Mouse (Mus musculus) bone marrow macrophage, adult 2 months (primary cell): Measurements from ENCODE around the gene Mrfap1. TPM values are rescaled to one million over a fixed set of nuclear protein-coding genes. Genes with fewer than 3 reads are reported as not detected.

Source experiments
- H3K27ac ChIP-seq: 2 replicates; pipeline ENCODE4 v1.5.1; 2012; ENCODE audit warnings: low read depth, low read length; ENCODE audit not compliant: insufficient read depth
- H3K4me1 ChIP-seq: 2 replicates; pipeline ENCODE4 v1.6.1; 2012; ENCODE audit warnings: low read length; ENCODE audit not compliant: control insufficient read depth, insufficient read depth
- H3K4me3 ChIP-seq: 2 replicates; pipeline ENCODE4 v1.5.1; 2012; ENCODE audit warnings: mild to moderate bottlenecking, low read length, moderate library complexity; ENCODE audit not compliant: insufficient read depth
- CTCF ChIP-seq: IDR thresholded peaks from 2 replicates; pipeline ENCODE4 v1.5.1; 2012; ENCODE audit warnings: low read depth, mild to moderate bottlenecking, low read length, moderate library complexity
- POLR2A ChIP-seq: IDR thresholded peaks from 2 replicates; pipeline ENCODE4 v1.6.1; 2012; ENCODE audit warnings: mild to moderate bottlenecking, low read depth, low read length, borderline replicate concordance
- polyA plus RNA-seq: library from polyadenylated mRNA; stranded (reverse); fragments of >200 nt; gene quantifications from 2 replicates; pipeline ENCODE4 v1.2.4, GENCODE M21; 2012; ENCODE audit not compliant: missing spikeins, insufficient read depth, insufficient read length

Mrfap1 gene
- 280 and 308 TPM in 2 replicates for polyA plus RNA-seq

- TF ChIP-seq POLR2A = peak; percentile 17; the same call in 1 of the 2 replicates
- Histone ChIP-seq H3K4me1 (peaks cover 26% of the 10 kb centered on the region), H3K4me3 (peak within 1 kb of the TSS; percentile 70), H3K27ac (peak within 1 kb of the TSS; percentile 86)
Measured at GRCm38 (mm10) chr5:36796296-36797014, at the start of gene Mrfap1. TSS of gene Mrfap1 (minus strand) at chr5:36796772.

- Histone ChIP-seq H3K27ac (no peak overlapping the region), H3K4me1 (no peaks in the 10 kb centered on the region), H3K4me3 (no peak overlapping the region)
- TF ChIP-seq CTCF (no peak), POLR2A (no peak)
Measured at GRCm38 (mm10) chr5:36844490-36844889, 47.9 kb upstream of the Mrfap1 start.

- TF ChIP-seq CTCF (no peak), POLR2A (no peak)
- H3K4me1 ChIP-seq = no peaks in the 10 kb centered on the region
- no peak overlapping the region for H3K4me3 ChIP-seq
- H3K27ac ChIP-seq = no peak overlapping the region
Measured at GRCm38 (mm10) chr5:36841701-36842100, 45.1 kb upstream of the Mrfap1 start.

GRCm38 (mm10) chr5:36840092-36840491 lies 43.5 kb upstream of the Mrfap1 start:
- Histone ChIP-seq H3K4me1 (no peaks in the 10 kb centered on the region), H3K4me3 (no peak overlapping the region), H3K27ac (no peak overlapping the region)
- no peak for TF ChIP-seq CTCF
- no peak for TF ChIP-seq POLR2A

GRCm38 (mm10) chr5:36839602-36840001 lies 43.0 kb upstream of the Mrfap1 start:
- TF ChIP-seq CTCF = no peak
- Histone ChIP-seq H3K4me1 (no peaks in the 10 kb centered on the region), H3K4me3 (no peak overlapping the region), H3K27ac (no peak overlapping the region)

- TF ChIP-seq CTCF (no peak), POLR2A (no peak)
- H3K4me1 ChIP-seq = no peaks in the 10 kb centered on the region
- H3K4me3 ChIP-seq = no peak overlapping the region
- H3K27ac ChIP-seq = no peak overlapping the region
Measured at GRCm38 (mm10) chr5:36839032-36839431, 42.5 kb upstream of the Mrfap1 start.

- Histone ChIP-seq H3K4me1 (peaks cover 2% of the 10 kb centered on the region; the same call in 1 of the 2 replicates), H3K4me3 (no peak overlapping the region), H3K27ac (no peak overlapping the region)
- TF ChIP-seq POLR2A = no peak
- TF ChIP-seq CTCF = peak; percentile 99
Measured at GRCm38 (mm10) chr5:36835933-36836332, 39.4 kb upstream of the Mrfap1 start.

GRCm38 (mm10) chr5:36831272-36831671 lies 34.7 kb upstream of the Mrfap1 start:
- no peak for TF ChIP-seq POLR2A
- TF ChIP-seq CTCF = no peak
- Histone ChIP-seq H3K27ac (no peak overlapping the region), H3K4me3 (no peak overlapping the region), H3K4me1 (peaks cover 12% of the 10 kb centered on the region)

- Histone ChIP-seq H3K4me3 (peak within 1 kb of the TSS; percentile 80), H3K27ac (peak within 1 kb of the TSS; percentile 48), H3K4me1 (peaks cover 12% of the 10 kb centered on the region)
- peak; percentile 94 for TF ChIP-seq CTCF
- TF ChIP-seq POLR2A = no peak
Measured at GRCm38 (mm10) chr5:36829913-36830879, 33.6 kb upstream of the Mrfap1 start, which contains the start of gene Man2b2. TSS of gene Man2b2 (minus strand) at chr5:36830653.

- TF ChIP-seq CTCF = no peak
- TF ChIP-seq POLR2A = no peak
- Histone ChIP-seq H3K27ac (no peak overlapping the region), H3K4me1 (peaks cover 12% of the 10 kb centered on the region), H3K4me3 (no peak overlapping the region)
Measured at GRCm38 (mm10) chr5:36829098-36829497, 32.5 kb upstream of the Mrfap1 start.
